Mouse (Mus musculus): ENCODE measurements around the gene Dusp22. TPM values are rescaled to one million over a fixed set of nuclear protein-coding genes. Genes with fewer than 3 reads are reported as not detected.

Gene Dusp22
- total RNA-seq (2012; rRNA removed) = 5.7 and 6.9 TPM in 2 replicates

GRCm38 (mm10) chr13:30659613-30660505 is at the start of gene Dusp22:
Gene Dusp22, plus strand, starts transcription at chr13:30659999.
- DNase-seq (ENCODE audit: low read depth, low spot score) = peak; percentile 24
- Histone ChIP-seq H3K9me3 (ENCODE audit: control insufficient read depth, insufficient read depth, low read depth, low read length) (no peaks in the 10 kb centered on the region), H3K27ac (ENCODE audit: insufficient read depth, low read depth, low read length, poor library complexity, severe bottlenecking) (no peak within 1 kb of the TSS), H3K36me3 (ENCODE audit: control insufficient read depth, insufficient read depth, low read length, poor library complexity, severe bottlenecking) (no peaks in the 10 kb centered on the region), H3K4me1 (ENCODE audit: control insufficient read depth in 2 of 2, insufficient read depth in 2 of 2, low read length in 2 of 2, poor library complexity in 1 of 2) (no peaks in the 10 kb centered on the region; a peak in 1 of 4 replicates), H3K9ac (ENCODE audit: insufficient read depth, low read depth, low read length, poor library complexity, severe bottlenecking) (peak within 1 kb of the TSS; percentile 57), H3K4me3 (ENCODE audit: insufficient read depth in 1 of 2, low read depth in 1 of 2, low read length in 2 of 2, poor library complexity in 1 of 2, severe bottlenecking in 1 of 2) (peak within 1 kb of the TSS; percentile 67 to 71)
- in situ Hi-C loops (cut with MboI; ENCODE audit: low sequenced_read_pairs in 2 of 2, unreplicated experiment in 2 of 2) = no loop called here
- no peak for TF ChIP-seq CHD2 (IDR thresholded peaks at IDR 0.05; ENCODE audit: low read depth, low read length)
- no peak for TF ChIP-seq ZNF384 (IDR thresholded peaks at IDR 0.05; ENCODE audit: low read depth, low read length)
- no peak for TF ChIP-seq MAFK (IDR thresholded peaks at IDR 0.05; ENCODE audit: insufficient read depth, low read depth, low read length)
- TF ChIP-seq ZC3H11A (IDR thresholded peaks at IDR 0.05; ENCODE audit: borderline replicate concordance, low read depth, low read length) = no peak
- TF ChIP-seq HCFC1 (IDR thresholded peaks at IDR 0.05; ENCODE audit: borderline replicate concordance, insufficient read depth, low read length) = no peak

- Histone ChIP-seq H3K9me3 (ENCODE audit: control insufficient read depth, insufficient read depth, low read depth, low read length) (no peaks in the 10 kb centered on the region), H3K27ac (ENCODE audit: insufficient read depth, low read depth, low read length, poor library complexity, severe bottlenecking) (no peak overlapping the region), H3K36me3 (ENCODE audit: control insufficient read depth, insufficient read depth, low read length, poor library complexity, severe bottlenecking) (no peaks in the 10 kb centered on the region), H3K9ac (ENCODE audit: insufficient read depth, low read depth, low read length, poor library complexity, severe bottlenecking) (no peak overlapping the region), H3K4me3 (ENCODE audit: insufficient read depth in 1 of 2, low read depth in 1 of 2, low read length in 2 of 2, poor library complexity in 1 of 2, severe bottlenecking in 1 of 2) (no peak overlapping the region), H3K4me1 (ENCODE audit: control insufficient read depth in 2 of 2, insufficient read depth in 2 of 2, low read length in 2 of 2, poor library complexity in 1 of 2) (no peaks in the 10 kb centered on the region)
- DNase-seq (ENCODE audit: low read depth, low spot score) = no peak
- in situ Hi-C loops (cut with MboI; ENCODE audit: low sequenced_read_pairs in 2 of 2, unreplicated experiment in 2 of 2) = no loop called here
- TF ChIP-seq CHD2 (IDR thresholded peaks at IDR 0.05; ENCODE audit: low read depth, low read length) (no peak), HCFC1 (IDR thresholded peaks at IDR 0.05; ENCODE audit: borderline replicate concordance, insufficient read depth, low read length) (no peak), ZNF384 (IDR thresholded peaks at IDR 0.05; ENCODE audit: low read depth, low read length) (no peak), MAFK (IDR thresholded peaks at IDR 0.05; ENCODE audit: insufficient read depth, low read depth, low read length) (no peak), ZC3H11A (IDR thresholded peaks at IDR 0.05; ENCODE audit: borderline replicate concordance, low read depth, low read length) (no peak)
Observed at GRCm38 (mm10) chr13:30612079-30612794, 47.6 kb upstream of the Dusp22 start.

- no peak for DNase-seq (ENCODE audit: low read depth, low spot score)
- Histone ChIP-seq H3K36me3 (ENCODE audit: control insufficient read depth, insufficient read depth, low read length, poor library complexity, severe bottlenecking) (no peaks in the 10 kb centered on the region), H3K9ac (ENCODE audit: insufficient read depth, low read depth, low read length, poor library complexity, severe bottlenecking) (no peak overlapping the region), H3K4me1 (ENCODE audit: control insufficient read depth in 2 of 2, insufficient read depth in 2 of 2, low read length in 2 of 2, poor library complexity in 1 of 2) (no peaks in the 10 kb centered on the region), H3K4me3 (ENCODE audit: insufficient read depth in 1 of 2, low read depth in 1 of 2, low read length in 2 of 2, poor library complexity in 1 of 2, severe bottlenecking in 1 of 2) (no peak overlapping the region), H3K9me3 (ENCODE audit: control insufficient read depth, insufficient read depth, low read depth, low read length) (no peaks in the 10 kb centered on the region), H3K27ac (ENCODE audit: insufficient read depth, low read depth, low read length, poor library complexity, severe bottlenecking) (no peak overlapping the region)
- in situ Hi-C loops (cut with MboI; ENCODE audit: low sequenced_read_pairs in 2 of 2, unreplicated experiment in 2 of 2) = no loop called here
- TF ChIP-seq ZC3H11A (IDR thresholded peaks at IDR 0.05; ENCODE audit: borderline replicate concordance, low read depth, low read length) (no peak), HCFC1 (IDR thresholded peaks at IDR 0.05; ENCODE audit: borderline replicate concordance, insufficient read depth, low read length) (no peak), ZNF384 (IDR thresholded peaks at IDR 0.05; ENCODE audit: low read depth, low read length) (no peak), MAFK (IDR thresholded peaks at IDR 0.05; ENCODE audit: insufficient read depth, low read depth, low read length) (no peak)
Observed at GRCm38 (mm10) chr13:30619684-30620083, 40.1 kb upstream of the Dusp22 start.

GRCm38 (mm10) chr13:30628195-30629048 is 31.4 kb upstream of the Dusp22 start:
- Histone ChIP-seq H3K9ac (ENCODE audit: insufficient read depth, low read depth, low read length, poor library complexity, severe bottlenecking) (no peak overlapping the region), H3K27ac (ENCODE audit: insufficient read depth, low read depth, low read length, poor library complexity, severe bottlenecking) (no peak overlapping the region; the same call in 1 of the 2 replicates), H3K9me3 (ENCODE audit: control insufficient read depth, insufficient read depth, low read depth, low read length) (no peaks in the 10 kb centered on the region), H3K4me1 (ENCODE audit: control insufficient read depth in 2 of 2, insufficient read depth in 2 of 2, low read length in 2 of 2, poor library complexity in 1 of 2) (no peaks in the 10 kb centered on the region), H3K36me3 (ENCODE audit: control insufficient read depth, insufficient read depth, low read length, poor library complexity, severe bottlenecking) (no peaks in the 10 kb centered on the region), H3K4me3 (ENCODE audit: insufficient read depth in 1 of 2, low read depth in 1 of 2, low read length in 2 of 2, poor library complexity in 1 of 2, severe bottlenecking in 1 of 2) (no peak overlapping the region)
- no peak for DNase-seq (ENCODE audit: low read depth, low spot score)
- in situ Hi-C loops (cut with MboI; ENCODE audit: low sequenced_read_pairs in 2 of 2, unreplicated experiment in 2 of 2) = no loop called here
- no peak for TF ChIP-seq CHD2 (IDR thresholded peaks at IDR 0.05; ENCODE audit: low read depth, low read length)
- no peak for TF ChIP-seq HCFC1 (IDR thresholded peaks at IDR 0.05; ENCODE audit: borderline replicate concordance, insufficient read depth, low read length)
- TF ChIP-seq MAFK (IDR thresholded peaks at IDR 0.05; ENCODE audit: insufficient read depth, low read depth, low read length) = no peak
- no peak for TF ChIP-seq ZC3H11A (IDR thresholded peaks at IDR 0.05; ENCODE audit: borderline replicate concordance, low read depth, low read length)
- 0 out of 2 replicates have a peak, but pooled peaks have one; percentile 29 for TF ChIP-seq ZNF384 (IDR thresholded peaks at IDR 0.05; ENCODE audit: low read depth, low read length)

All from ES-E14 (cell line).